Mouse (Mus musculus): Measurements from ENCODE around the gene Lgals2. TPM values are rescaled to one million over a fixed set of nuclear protein-coding genes. Genes with fewer than 3 reads are reported as not detected.
A peak's percentile ranks its signal among the peaks of the same experiment; 100 is the strongest.

The Lgals2 gene
- polyA plus RNA-seq, 1 experiment from 2014 or later, result not detected

GRCm38 (mm10) chr15:78868398-78868797 lies 13.1 kb upstream of the Lgals2 start:
- H3K9me3 ChIP-seq (ENCODE audit: control insufficient read depth, low read length), result no peaks in the 10 kb centered on the region
- no peaks in the 10 kb centered on the region for H3K4me1 ChIP-seq (ENCODE audit: control insufficient read depth, insufficient read depth, low read length)
- 20% methylated on average over 9 of the region's 9 CpGs for WGBS
- H3K27ac ChIP-seq (ENCODE audit: low read depth, low read length), result peak overlapping the region; percentile 62
- peak; percentile 57; the same call in 1 of the 2 replicates for ATAC-seq (ENCODE audit: low read depth)
- H3K9ac ChIP-seq (replicated peaks; ENCODE audit: low read depth, low read length), result 0 out of 2 replicates have a peak overlapping the region, but pooled peaks have one; percentile 16
- no peaks in the 10 kb centered on the region for H3K36me3 ChIP-seq (ENCODE audit: control insufficient read depth, insufficient read depth, low read length)
- no peaks in the 10 kb centered on the region for H3K27me3 ChIP-seq (ENCODE audit: control insufficient read depth, insufficient read depth, low read length)
- no peak overlapping the region for H3K4me3 ChIP-seq (ENCODE audit: low read depth, low read length)
- no peak overlapping the region for H3K4me2 ChIP-seq (ENCODE audit: low read depth, low read length)

GRCm38 (mm10) chr15:78863852-78864253 lies 8.5 kb upstream of the Lgals2 start:
- H3K4me3 ChIP-seq (ENCODE audit: low read depth, low read length), result no peak overlapping the region
- H3K9me3 ChIP-seq (ENCODE audit: control insufficient read depth, low read length), result no peaks in the 10 kb centered on the region
- H3K9ac ChIP-seq (replicated peaks; ENCODE audit: low read depth, low read length), result no peak overlapping the region
- no peaks in the 10 kb centered on the region for H3K27me3 ChIP-seq (ENCODE audit: control insufficient read depth, insufficient read depth, low read length)
- no peak for ATAC-seq (ENCODE audit: low read depth)
- H3K4me1 ChIP-seq (ENCODE audit: control insufficient read depth, insufficient read depth, low read length), result no peaks in the 10 kb centered on the region
- no peak overlapping the region for H3K4me2 ChIP-seq (ENCODE audit: low read depth, low read length)
- H3K36me3 ChIP-seq (ENCODE audit: control insufficient read depth, insufficient read depth, low read length), result no peaks in the 10 kb centered on the region
- no peak overlapping the region for H3K27ac ChIP-seq (ENCODE audit: low read depth, low read length)
- WGBS, result 48% methylated on average over 13 of the region's 13 CpGs

- no peak overlapping the region for H3K4me2 ChIP-seq (ENCODE audit: low read depth, low read length)
- H3K9ac ChIP-seq (replicated peaks; ENCODE audit: low read depth, low read length), result no peak overlapping the region
- no peak overlapping the region for H3K27ac ChIP-seq (ENCODE audit: low read depth, low read length)
- H3K9me3 ChIP-seq (ENCODE audit: control insufficient read depth, low read length), result no peaks in the 10 kb centered on the region
- no peaks in the 10 kb centered on the region for H3K27me3 ChIP-seq (ENCODE audit: control insufficient read depth, insufficient read depth, low read length)
- H3K4me3 ChIP-seq (ENCODE audit: low read depth, low read length), result no peak overlapping the region
- no peak for ATAC-seq (ENCODE audit: low read depth)
- H3K4me1 ChIP-seq (ENCODE audit: control insufficient read depth, insufficient read depth, low read length), result no peaks in the 10 kb centered on the region
- 65% methylated on average over 2 of the region's 2 CpGs for WGBS
- no peaks in the 10 kb centered on the region for H3K36me3 ChIP-seq (ENCODE audit: control insufficient read depth, insufficient read depth, low read length)
These were observed 7.8 kb upstream of the Lgals2 start for GRCm38 (mm10) chr15:78863154-78863553.

GRCm38 (mm10) chr15:78862280-78862679 lies 7.0 kb upstream of the Lgals2 start:
- no peak overlapping the region for H3K4me2 ChIP-seq (ENCODE audit: low read depth, low read length)
- H3K9me3 ChIP-seq (ENCODE audit: control insufficient read depth, low read length), result no peaks in the 10 kb centered on the region
- H3K9ac ChIP-seq (replicated peaks; ENCODE audit: low read depth, low read length), result no peak overlapping the region
- 86% methylated on average over 5 of the region's 5 CpGs for WGBS
- no peak overlapping the region for H3K4me3 ChIP-seq (ENCODE audit: low read depth, low read length)
- no peak for ATAC-seq (ENCODE audit: low read depth)
- no peak overlapping the region for H3K27ac ChIP-seq (ENCODE audit: low read depth, low read length)
- no peaks in the 10 kb centered on the region for H3K4me1 ChIP-seq (ENCODE audit: control insufficient read depth, insufficient read depth, low read length)
- H3K27me3 ChIP-seq (ENCODE audit: control insufficient read depth, insufficient read depth, low read length), result no peaks in the 10 kb centered on the region
- no peaks in the 10 kb centered on the region for H3K36me3 ChIP-seq (ENCODE audit: control insufficient read depth, insufficient read depth, low read length)

- Histone ChIP-seq H3K4me2 (ENCODE audit: low read depth, low read length) (no peak overlapping the region), H3K4me1 (ENCODE audit: control insufficient read depth, insufficient read depth, low read length) (no peaks in the 10 kb centered on the region), H3K27ac (ENCODE audit: low read depth, low read length) (no peak overlapping the region), H3K9me3 (ENCODE audit: control insufficient read depth, low read length) (no peaks in the 10 kb centered on the region), H3K4me3 (ENCODE audit: low read depth, low read length) (no peak overlapping the region), H3K9ac (replicated peaks; ENCODE audit: low read depth, low read length) (no peak overlapping the region), H3K27me3 (ENCODE audit: control insufficient read depth, insufficient read depth, low read length) (no peaks in the 10 kb centered on the region), H3K36me3 (ENCODE audit: control insufficient read depth, insufficient read depth, low read length) (no peaks in the 10 kb centered on the region)
- ATAC-seq (ENCODE audit: low read depth), result no peak
- WGBS, result 79% methylated on average over 6 of the region's 6 CpGs
These were observed 4.4 kb upstream of the Lgals2 start for GRCm38 (mm10) chr15:78859714-78860113.

- H3K9me3 ChIP-seq (ENCODE audit: control insufficient read depth, low read length), result no peaks in the 10 kb centered on the region
- no peaks in the 10 kb centered on the region for H3K27me3 ChIP-seq (ENCODE audit: control insufficient read depth, insufficient read depth, low read length)
- ATAC-seq (ENCODE audit: low read depth), result no peak
- H3K9ac ChIP-seq (replicated peaks; ENCODE audit: low read depth, low read length), result no peak overlapping the region
- no peaks in the 10 kb centered on the region for H3K4me1 ChIP-seq (ENCODE audit: control insufficient read depth, insufficient read depth, low read length)
- no peaks in the 10 kb centered on the region for H3K36me3 ChIP-seq (ENCODE audit: control insufficient read depth, insufficient read depth, low read length)
- H3K4me2 ChIP-seq (ENCODE audit: low read depth, low read length), result no peak overlapping the region
- 76% methylated on average over 4 of the region's 4 CpGs for WGBS
- H3K27ac ChIP-seq (ENCODE audit: low read depth, low read length), result no peak overlapping the region
- H3K4me3 ChIP-seq (ENCODE audit: low read depth, low read length), result no peak overlapping the region
These were observed 4.0 kb upstream of the Lgals2 start for GRCm38 (mm10) chr15:78859311-78859710.

- 76% methylated on average over 7 of the region's 7 CpGs for WGBS
- Histone ChIP-seq H3K4me1 (ENCODE audit: control insufficient read depth, insufficient read depth, low read length) (no peaks in the 10 kb centered on the region), H3K36me3 (ENCODE audit: control insufficient read depth, insufficient read depth, low read length) (no peaks in the 10 kb centered on the region), H3K4me3 (ENCODE audit: low read depth, low read length) (no peak overlapping the region), H3K27me3 (ENCODE audit: control insufficient read depth, insufficient read depth, low read length) (no peaks in the 10 kb centered on the region), H3K4me2 (ENCODE audit: low read depth, low read length) (no peak overlapping the region), H3K9me3 (ENCODE audit: control insufficient read depth, low read length) (no peaks in the 10 kb centered on the region), H3K9ac (replicated peaks; ENCODE audit: low read depth, low read length) (no peak overlapping the region), H3K27ac (ENCODE audit: low read depth, low read length) (no peak overlapping the region)
- ATAC-seq (ENCODE audit: low read depth), result no peak
These were observed 1.7 kb upstream of the Lgals2 start for GRCm38 (mm10) chr15:78857009-78857408.

GRCm38 (mm10) chr15:78851505-78852153 lies 3.7 kb downstream of the Lgals2 start:
- Histone ChIP-seq H3K27me3 (ENCODE audit: control insufficient read depth, insufficient read depth, low read length) (no peaks in the 10 kb centered on the region), H3K27ac (ENCODE audit: low read depth, low read length) (no peak overlapping the region), H3K36me3 (ENCODE audit: control insufficient read depth, insufficient read depth, low read length) (no peaks in the 10 kb centered on the region), H3K4me3 (ENCODE audit: low read depth, low read length) (no peak overlapping the region), H3K4me2 (ENCODE audit: low read depth, low read length) (no peak overlapping the region), H3K9me3 (ENCODE audit: control insufficient read depth, low read length) (no peaks in the 10 kb centered on the region), H3K4me1 (ENCODE audit: control insufficient read depth, insufficient read depth, low read length) (no peaks in the 10 kb centered on the region), H3K9ac (replicated peaks; ENCODE audit: low read depth, low read length) (no peak overlapping the region)
- ATAC-seq (ENCODE audit: low read depth), result peak; percentile 88; the same call in 1 of the 2 replicates
- WGBS, result 15% methylated on average over 13 of the region's 13 CpGs

GRCm38 (mm10) chr15:78850944-78851343 lies 4.4 kb downstream of the Lgals2 start:
- Histone ChIP-seq H3K9me3 (ENCODE audit: control insufficient read depth, low read length) (no peaks in the 10 kb centered on the region), H3K27ac (ENCODE audit: low read depth, low read length) (no peak overlapping the region), H3K4me1 (ENCODE audit: control insufficient read depth, insufficient read depth, low read length) (no peaks in the 10 kb centered on the region), H3K4me3 (ENCODE audit: low read depth, low read length) (no peak overlapping the region), H3K9ac (replicated peaks; ENCODE audit: low read depth, low read length) (no peak overlapping the region), H3K27me3 (ENCODE audit: control insufficient read depth, insufficient read depth, low read length) (no peaks in the 10 kb centered on the region), H3K4me2 (ENCODE audit: low read depth, low read length) (no peak overlapping the region), H3K36me3 (ENCODE audit: control insufficient read depth, insufficient read depth, low read length) (no peaks in the 10 kb centered on the region)
- no peak for ATAC-seq (ENCODE audit: low read depth)
- 80% methylated on average over 6 of the region's 6 CpGs for WGBS

Data from neural tube, embryonic 14.5 days (tissue).